Mouse (Mus musculus) kidney, embryonic 14.5 days (tissue): ENCODE measurements around the gene Scmh1. TPM values are rescaled to one million over a fixed set of nuclear protein-coding genes. Genes with fewer than 3 reads are reported as not detected.
"Not testable (repeated sequence)": the region's sequence is repeated elsewhere in the genome, so short reads cannot be mapped to it uniquely, and the experiment has no call there.

ENCODE experiments used
- ATAC-seq: fragments of 200-750 bp; cut with Nextera tagmentation; 2 replicates; pipeline ENCODE4 v1.8.0; 2017; ENCODE audit warnings: moderate number of reproducible peaks, mild to moderate bottlenecking, moderate TSS enrichment, moderate library complexity; ENCODE audit not compliant: low FRiP score, low TSS enrichment
- H3K27ac ChIP-seq: fragments of 300-500 bp; sonication (generic); 2 replicates; pipeline ENCODE4 v1.5.1; 2014; ENCODE audit warnings: low read depth, mild to moderate bottlenecking, low read length, moderate library complexity, mixed read lengths
- H3K27me3 ChIP-seq: fragments of 300-500 bp; sonication (generic); 2 replicates; pipeline ENCODE4 v1.6.1; 2014; ENCODE audit warnings: mild to moderate bottlenecking, low read length; ENCODE audit not compliant: control insufficient read depth, insufficient read depth
- H3K36me3 ChIP-seq: fragments of 300-500 bp; sonication (generic); 2 replicates; pipeline ENCODE4 v1.6.1; 2014; ENCODE audit warnings: low read length, mixed read lengths; ENCODE audit not compliant: control insufficient read depth, insufficient read depth
- H3K4me1 ChIP-seq: fragments of 300-500 bp; sonication (generic); 2 replicates; pipeline ENCODE4 v1.6.1; 2014; ENCODE audit warnings: low read length, mixed read lengths; ENCODE audit not compliant: control insufficient read depth, insufficient read depth
- H3K4me2 ChIP-seq: fragments of 300-500 bp; sonication (generic); replicated peaks from 2 replicates; pipeline ENCODE4 v1.6.1; 2014; ENCODE audit warnings: low read depth, mild to moderate bottlenecking, low read length
- H3K4me3 ChIP-seq: fragments of 300-500 bp; sonication (generic); 2 replicates; pipeline ENCODE4 v1.5.1; 2014; ENCODE audit warnings: mild to moderate bottlenecking, low read length
- H3K9ac ChIP-seq: fragments of 300-500 bp; sonication (generic); 2 replicates; pipeline ENCODE4 v1.6.1; 2014; ENCODE audit warnings: low read depth, mild to moderate bottlenecking, low read length, moderate library complexity
- H3K9me3 ChIP-seq: fragments of 300-500 bp; sonication (generic); 2 replicates; pipeline ENCODE4 v1.6.1; 2016; ENCODE audit warnings: low read length; ENCODE audit not compliant: control insufficient read depth
- WGBS: fragments of 180-500 bp; shearing (Covaris S2); extraction: QIAGEN DNeasy Blood & Tissue Kit; methylation state at CpG from one replicate; pipeline ENCODE4 v1.1.7; 2014; 5-methylcytosine and 5-hydroxymethylcytosine counted together
- polyA plus RNA-seq: library from polyadenylated mRNA; unstranded; fragments of >200 nt; fragmentation: Nextera tagmentation; extraction: Ambion mirVana; gene quantifications from 2 replicates; pipeline ENCODE4 v1.2.1, GENCODE M21; 2014

Scmh1 gene
- polyA plus RNA-seq, 1 experiment from 2014 or later = 50.0 TPM

DNA sequence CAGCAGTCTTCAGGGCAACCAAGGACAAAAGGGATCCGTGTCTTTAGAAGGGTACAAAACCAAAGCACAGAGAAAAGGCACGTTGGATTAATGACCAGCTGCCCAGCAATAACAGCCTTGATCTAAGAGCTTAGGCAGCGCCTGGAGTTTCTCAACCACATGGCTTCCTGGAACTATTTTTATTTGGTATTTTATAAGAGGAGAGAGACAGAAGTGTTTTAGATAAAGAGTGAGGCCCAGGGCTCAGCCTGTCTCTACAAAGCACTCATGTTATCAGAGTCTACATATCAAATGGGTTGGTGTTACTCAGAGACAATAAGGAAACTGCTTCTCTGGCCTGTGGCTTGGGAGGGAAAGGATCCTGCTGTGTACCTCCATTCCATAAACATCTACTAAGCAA lies 12.3 kb upstream of the Scmh1 start:
- Histone ChIP-seq H3K9ac (no peak overlapping the region), H3K9me3 (no peaks in the 10 kb centered on the region), H3K27me3 (no peaks in the 10 kb centered on the region), H3K4me2 (no peak overlapping the region), H3K27ac (no peak overlapping the region), H3K36me3 (no peaks in the 10 kb centered on the region), H3K4me1 (no peaks in the 10 kb centered on the region), H3K4me3 (no peak overlapping the region)
- ATAC-seq = no peak
- 38% methylated on average over 3 of the region's 3 CpGs for WGBS

DNA sequence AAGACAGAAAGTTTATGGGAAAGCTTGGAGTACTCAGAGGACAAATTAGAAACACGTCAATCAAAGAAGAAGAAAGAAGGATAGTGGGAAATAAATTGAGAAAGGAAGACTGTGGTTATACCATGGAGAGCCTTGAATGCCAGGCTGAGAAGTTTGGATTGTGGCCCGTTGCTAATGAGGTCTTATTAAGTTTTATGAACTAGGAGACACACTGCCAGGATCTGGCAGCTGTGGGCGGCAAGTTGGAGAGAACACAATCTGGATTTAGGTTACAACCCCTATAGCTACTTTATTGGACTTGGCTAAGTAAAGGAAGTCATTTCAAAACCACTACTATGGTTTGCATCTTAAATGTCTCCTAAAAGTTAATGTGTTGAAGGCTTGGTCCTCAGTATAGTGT lies 4.8 kb upstream of the Scmh1 start:
- 59% methylated on average over 3 of the region's 3 CpGs for WGBS
- no peak for ATAC-seq

DNA sequence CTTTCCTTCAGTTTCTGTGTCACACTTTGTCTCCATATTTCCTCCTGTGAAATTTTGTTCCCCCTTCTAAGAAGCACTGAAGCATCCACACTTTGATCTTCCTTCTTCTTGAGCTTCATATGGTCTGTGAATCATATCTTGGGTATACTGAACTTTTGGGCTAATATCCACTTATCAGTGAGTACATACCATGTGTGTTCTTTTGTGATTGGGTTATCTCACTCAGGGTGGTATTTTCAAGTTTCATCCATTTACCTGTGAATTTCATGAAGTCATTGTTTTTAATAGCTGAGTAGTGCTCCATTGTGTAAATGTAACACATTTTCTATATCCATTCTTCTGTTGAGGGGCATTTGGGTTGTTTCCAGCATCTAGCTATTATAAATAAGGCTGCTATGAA lies 3.0 kb upstream of the Scmh1 start:
- H3K27ac ChIP-seq, H3K36me3 ChIP-seq, H3K4me3 ChIP-seq, H3K4me1 ChIP-seq, H3K9ac ChIP-seq, H3K27me3 ChIP-seq, ATAC-seq, H3K4me2 ChIP-seq, H3K9me3 ChIP-seq: not testable (repeated sequence)

More for the DNA sequence above, 4.8 kb upstream of the Scmh1 start:
- Histone ChIP-seq H3K36me3 (no peaks in the 10 kb centered on the region), H3K9ac (no peak overlapping the region), H3K9me3 (no peaks in the 10 kb centered on the region), H3K4me3 (no peak overlapping the region), H3K27me3 (no peaks in the 10 kb centered on the region), H3K27ac (no peak overlapping the region), H3K4me2 (no peak overlapping the region), H3K4me1 (0 out of 2 replicates have a peak, but pooled peaks cover 5% of the 10 kb centered on the region)

DNA sequence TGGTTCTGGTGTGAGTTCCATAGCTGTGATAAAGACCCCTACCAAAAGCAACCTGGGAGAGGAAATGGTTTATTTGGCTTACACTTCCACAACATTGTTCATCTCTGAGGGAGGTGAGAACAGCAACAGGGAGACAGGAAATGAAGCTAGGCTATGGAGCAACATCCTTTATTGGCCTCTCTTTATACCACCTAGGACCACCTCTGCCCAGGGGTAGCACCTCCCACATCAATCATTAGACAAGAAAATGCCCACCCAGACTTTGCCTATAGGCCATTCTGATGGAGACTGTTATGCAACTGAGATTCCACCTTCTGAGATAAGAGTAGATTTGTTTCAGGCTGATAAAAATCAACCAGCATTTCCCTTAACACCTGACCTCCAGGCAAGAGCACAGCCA lies 834 bp upstream of the Scmh1 start:
- Histone ChIP-seq H3K36me3 (no peaks in the 10 kb centered on the region), H3K4me1 (peaks cover 12% of the 10 kb centered on the region; the same call in 1 of the 2 replicates), H3K4me2 (peak overlapping the region; percentile 49), H3K27me3 (no peaks in the 10 kb centered on the region), H3K9me3 (no peaks in the 10 kb centered on the region), H3K9ac (peak overlapping the region; percentile 97; the same call in 1 of the 2 replicates), H3K4me3 (no peak overlapping the region; the same call in 1 of the 2 replicates), H3K27ac (peak overlapping the region; percentile 37; the same call in 1 of the 2 replicates)
- no peak for ATAC-seq

DNA sequence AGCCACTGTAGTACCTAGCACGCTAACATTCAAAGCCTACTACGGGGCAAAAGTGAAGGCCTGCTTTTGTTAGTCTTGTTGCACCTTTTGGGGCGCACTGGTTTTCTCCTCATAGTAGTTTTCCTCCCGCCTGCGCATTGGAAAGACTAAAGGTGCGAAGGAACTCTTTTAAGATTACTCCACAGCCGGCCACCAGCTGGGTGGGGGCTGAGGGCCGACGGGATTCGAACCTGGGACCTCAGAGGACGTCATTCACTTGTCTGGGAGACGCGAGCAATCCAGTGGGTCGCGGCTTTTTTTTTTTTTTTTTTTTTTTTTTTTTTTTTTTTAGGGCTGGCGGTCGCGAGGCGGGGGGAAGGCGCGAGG lies 320 bp upstream of the Scmh1 start:
- peak overlapping the region; percentile 99 for H3K4me3 ChIP-seq

DNA sequence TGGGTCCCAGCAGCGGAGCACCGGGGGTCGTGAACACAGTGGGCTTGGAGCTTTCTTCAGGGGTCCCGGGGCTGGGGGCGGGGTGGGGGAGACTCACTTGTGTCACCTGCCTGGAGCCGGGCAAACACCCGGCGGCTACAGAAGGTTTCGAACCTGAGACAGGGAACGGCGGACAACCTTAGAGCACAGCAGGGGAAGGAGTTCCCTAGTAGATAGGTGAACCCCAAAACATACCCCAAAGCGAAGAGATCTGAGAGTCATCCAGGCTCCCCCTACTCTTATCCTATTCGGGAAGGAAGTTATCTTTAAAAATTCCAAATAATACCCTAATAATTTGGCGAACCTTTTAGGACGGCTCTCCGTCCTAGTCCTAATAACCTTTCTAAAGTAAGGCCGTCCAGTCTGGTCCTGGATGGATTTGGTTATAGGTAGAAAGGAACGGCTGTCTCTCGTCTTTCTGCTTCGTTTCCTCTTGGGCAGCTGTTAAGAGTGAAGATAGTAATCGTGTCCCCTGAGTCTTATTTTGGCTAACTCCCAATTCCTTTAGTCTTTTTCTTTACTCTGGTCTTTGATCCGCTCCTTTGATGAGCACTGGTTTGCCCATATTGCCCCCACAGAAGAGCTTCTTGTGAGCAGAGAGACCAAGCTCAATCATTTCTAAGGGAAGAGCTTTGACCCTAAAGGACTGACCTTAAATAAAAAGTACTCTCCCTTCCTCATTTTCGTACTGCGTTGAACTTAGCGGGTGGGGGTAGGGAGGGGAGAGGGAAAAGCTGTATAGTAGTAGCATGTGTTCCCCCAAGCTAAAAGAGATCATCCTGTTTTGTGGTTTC lies 941 bp downstream of the Scmh1 start:
- no peaks in the 10 kb centered on the region for H3K36me3 ChIP-seq
- WGBS = 3% methylated on average over 25 of the region's 25 CpGs
- H3K27me3 ChIP-seq = no peaks in the 10 kb centered on the region
- H3K27ac ChIP-seq = peak overlapping the region; percentile 98
- no peaks in the 10 kb centered on the region for H3K9me3 ChIP-seq
- H3K9ac ChIP-seq = peak overlapping the region; percentile 97
- H3K4me1 ChIP-seq = peaks cover 12% of the 10 kb centered on the region; the same call in 1 of the 2 replicates
- peak overlapping the region; percentile 49 for H3K4me2 ChIP-seq
- ATAC-seq = peak; percentile 61
- H3K4me3 ChIP-seq = peak overlapping the region; percentile 99

More for the DNA sequence above, 320 bp upstream of the Scmh1 start:
- Histone ChIP-seq H3K36me3 (no peaks in the 10 kb centered on the region), H3K27ac (peak overlapping the region; percentile 37; the same call in 1 of the 2 replicates), H3K4me2 (peak overlapping the region; percentile 49), H3K9me3 (no peaks in the 10 kb centered on the region), H3K9ac (peak overlapping the region; percentile 97), H3K4me1 (peaks cover 12% of the 10 kb centered on the region; the same call in 1 of the 2 replicates), H3K27me3 (no peaks in the 10 kb centered on the region)
- WGBS = 13% methylated on average over 15 of the region's 21 CpGs
- ATAC-seq = no peak

DNA sequence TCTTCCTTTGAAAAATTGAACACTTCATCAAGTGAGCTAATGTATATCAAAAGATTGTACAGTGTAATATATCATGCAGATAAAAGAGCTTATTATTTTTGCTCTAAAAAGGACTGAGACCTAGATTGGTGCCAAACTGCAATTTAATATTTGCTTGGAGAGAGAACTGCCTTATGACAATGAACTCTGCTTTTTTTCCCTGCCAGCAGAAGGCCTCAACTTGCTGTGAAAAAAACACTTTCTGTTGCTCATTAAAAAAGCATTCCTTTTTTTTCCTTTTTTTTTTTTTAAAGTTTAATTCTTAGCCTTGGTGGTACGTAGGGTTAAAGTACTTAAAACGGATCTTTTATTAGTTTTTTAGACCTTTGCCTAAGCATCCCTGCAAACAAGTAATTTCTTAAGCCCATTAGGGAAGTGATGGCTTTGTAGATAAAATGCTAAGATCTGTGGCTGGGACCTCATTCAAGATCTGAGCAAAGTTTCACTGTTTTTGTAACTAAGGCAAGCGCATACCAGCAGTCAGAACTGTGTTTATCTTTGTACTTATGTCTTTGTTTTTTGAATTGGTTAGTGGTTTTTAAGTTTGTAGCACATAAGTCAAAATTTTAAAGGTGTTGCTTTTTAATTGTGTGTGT lies 1.7 kb downstream of the Scmh1 start:
- H3K9me3 ChIP-seq = no peaks in the 10 kb centered on the region
- peak overlapping the region; percentile 97; the same call in 1 of the 2 replicates for H3K9ac ChIP-seq
- no peaks in the 10 kb centered on the region for H3K36me3 ChIP-seq
- peak overlapping the region; percentile 49 for H3K4me2 ChIP-seq
- no peaks in the 10 kb centered on the region for H3K27me3 ChIP-seq
- 0 out of 2 replicates have a peak overlapping the region, but pooled peaks have one; percentile 7 for H3K27ac ChIP-seq
- WGBS = 28% methylated on average over 3 of the region's 3 CpGs
- H3K4me3 ChIP-seq = peak overlapping the region; percentile 99; the same call in 1 of the 2 replicates
- no peak for ATAC-seq
- peaks cover 12% of the 10 kb centered on the region; the same call in 1 of the 2 replicates for H3K4me1 ChIP-seq

DNA sequence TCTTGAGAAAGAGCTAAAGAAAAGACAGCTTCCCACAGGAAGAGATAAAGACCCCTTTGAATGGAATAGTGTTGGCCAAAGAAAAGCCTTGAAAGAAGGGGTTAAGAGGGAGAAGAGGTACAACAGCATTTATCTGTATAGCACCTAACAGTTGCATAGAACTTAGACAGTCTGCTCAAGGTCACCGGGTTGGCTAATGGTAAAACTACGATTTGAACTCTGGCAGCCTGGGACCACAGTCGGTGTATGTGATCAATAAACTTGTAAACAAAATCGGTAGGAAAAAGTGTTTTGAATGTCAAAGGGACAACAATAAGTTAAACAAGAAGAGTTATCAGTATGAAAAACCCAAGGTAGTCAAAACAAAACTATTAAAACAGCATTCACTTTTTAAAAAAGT lies 13.0 kb downstream of the Scmh1 start:
- H3K4me1 ChIP-seq = peaks cover 15% of the 10 kb centered on the region
- H3K9ac ChIP-seq = no peak overlapping the region
- no peak overlapping the region for H3K27ac ChIP-seq
- H3K4me3 ChIP-seq = no peak overlapping the region
- no peaks in the 10 kb centered on the region for H3K27me3 ChIP-seq
- 86% methylated on average over 4 of the region's 4 CpGs for WGBS
- H3K9me3 ChIP-seq = no peaks in the 10 kb centered on the region
- H3K4me2 ChIP-seq = no peak overlapping the region
- H3K36me3 ChIP-seq = no peaks in the 10 kb centered on the region
- no peak for ATAC-seq

DNA sequence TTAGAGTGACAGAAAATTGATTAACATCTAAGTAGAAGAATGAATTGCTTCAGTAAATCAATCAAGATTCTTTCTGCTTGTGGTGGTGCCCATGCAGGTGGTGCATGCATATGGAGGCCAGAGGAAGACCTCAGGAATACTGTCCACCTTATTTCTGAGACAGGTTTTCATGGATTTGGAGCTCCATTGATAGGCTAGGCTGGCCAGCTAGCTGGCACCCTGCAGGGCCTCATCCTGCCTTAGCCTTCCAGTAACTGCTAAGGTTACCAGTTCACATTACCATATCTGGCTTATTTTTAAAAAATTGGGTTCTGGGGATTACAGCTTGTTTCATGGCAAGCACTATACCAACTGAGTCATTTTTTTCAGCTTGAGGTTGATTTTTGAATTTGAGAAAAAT lies 15.1 kb downstream of the Scmh1 start:
- Histone ChIP-seq H3K9ac (no peak overlapping the region), H3K27ac (no peak overlapping the region), H3K4me1 (peaks cover 15% of the 10 kb centered on the region), H3K4me3 (no peak overlapping the region), H3K4me2 (no peak overlapping the region), H3K9me3 (no peaks in the 10 kb centered on the region), H3K36me3 (no peaks in the 10 kb centered on the region), H3K27me3 (no peaks in the 10 kb centered on the region)
- no peak for ATAC-seq
